ENCODE assay signal across 8 mouse cellular contexts in the genomic region with DNA sequence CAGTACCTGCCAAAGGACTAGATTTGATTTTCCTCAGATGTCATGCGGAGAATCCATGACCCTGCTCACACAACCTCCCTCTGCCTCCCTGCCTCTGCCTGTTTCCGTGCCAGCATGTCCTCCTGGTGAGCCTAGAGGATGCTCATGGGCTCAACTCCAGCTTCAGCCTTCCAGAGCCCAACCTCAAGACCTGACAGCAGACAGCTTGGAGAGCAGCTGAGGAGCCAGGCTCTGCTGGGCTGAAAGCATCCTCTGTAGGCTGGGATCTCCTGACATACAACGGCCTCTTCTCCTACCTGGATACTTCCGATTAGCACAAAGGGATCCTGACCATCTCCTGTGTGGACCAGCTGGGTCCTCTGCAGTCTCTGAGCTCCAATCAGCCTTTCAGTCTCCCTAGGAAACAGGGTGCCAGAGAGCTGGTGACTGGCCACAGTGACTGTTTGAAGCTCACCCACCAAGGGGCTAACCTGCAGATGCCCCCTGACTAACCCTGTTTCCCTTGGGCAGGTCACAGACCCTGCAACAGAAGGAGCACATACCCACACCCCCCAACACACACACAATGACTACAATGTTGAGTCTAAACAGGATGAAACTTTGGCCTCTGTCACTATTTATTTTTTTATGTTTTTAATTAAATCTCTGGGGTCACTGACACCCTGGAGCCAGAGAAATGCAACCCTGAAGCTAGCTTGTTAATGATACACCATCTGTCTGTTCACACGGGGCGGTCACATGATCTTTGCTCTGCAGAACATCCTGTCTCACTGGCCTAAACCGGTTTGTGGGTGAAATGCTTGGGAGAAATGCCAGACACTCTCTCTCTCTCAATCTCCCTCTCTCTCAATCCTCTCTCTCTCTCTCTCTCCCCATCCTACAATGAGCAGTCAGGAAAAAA.
DNase-seq lines count a peak whose midpoint lies in the region; ATAC-seq and TF ChIP-seq lines count a peak whose summit lies in the region.

No protein-coding gene starts in this region.

- peak; percentile 74 for TF ChIP-seq EP300 in stomach, postnatal 0 days (optimal IDR thresholded peaks at IDR 0.05)

- H3K27ac ChIP-seq in stomach, postnatal 0 days (replicated peaks): peak overlapping the region; percentile 77

- 0 out of 2 replicates have a peak overlapping the region, but pooled peaks have one; percentile 8 for H3K9ac ChIP-seq in stomach, postnatal 0 days (ENCODE audit: low read length)

- no peaks in the 10 kb centered on the region for H3K27me3 ChIP-seq in stomach, postnatal 0 days (ENCODE audit: control insufficient read depth, insufficient read depth, low read length)

- no peaks in the 10 kb centered on the region for H3K4me1 ChIP-seq in stomach, postnatal 0 days (replicated peaks; ENCODE audit: control insufficient read depth, insufficient read depth)

- H3K4me3 ChIP-seq in stomach, postnatal 0 days (ENCODE audit: low read depth, low read length): no peak overlapping the region

- H3K4me2 ChIP-seq in stomach, postnatal 0 days (replicated peaks; ENCODE audit: low read depth): no peak overlapping the region

- ATAC-seq in stomach, postnatal 0 days (ENCODE audit: low FRiP score, low TSS enrichment): peak; percentile 69; the same call in 1 of the 2 replicates

- 34% methylated on average over 7 of the region's 7 CpGs for WGBS in stomach, postnatal 0 days

- TF ChIP-seq CTCF in stomach, postnatal 0 days (IDR thresholded peaks at IDR 0.05; ENCODE audit: low read depth): no peak

- intact Hi-C loops in heart, postnatal 10 days (cut with DNase I): no loop called here

- peak; percentile 87 for DNase-seq in 3T3-L1 (ENCODE audit: low read depth, low spot score)
- DNase-seq in CD4-positive helper T cell, adult 2 months (ENCODE audit: low read depth, low spot score): peak; percentile 59
- DNase-seq in embryo, embryonic 10 days (ENCODE audit: low spot score): peak; percentile 81
- peak; percentile 56 to 60 for DNase-seq in heart, postnatal 10 days
- DNase-seq in kidney, postnatal 14 days: peak; percentile 92
- DNase-seq in lung, postnatal 36 days: peak; percentile 78
- DNase-seq in stomach, postnatal 0 days (ENCODE audit: low spot score): peak; percentile 40
- DNase-seq in urinary bladder, postnatal 4 days (ENCODE audit: low spot score in 2 of 2): no peak

- H3K9me3 ChIP-seq in stomach, postnatal 0 days (ENCODE audit: control insufficient read depth, low read length): no peaks in the 10 kb centered on the region

- H3K36me3 ChIP-seq in stomach, postnatal 0 days (ENCODE audit: control insufficient read depth, insufficient read depth, low read length): no peaks in the 10 kb centered on the region

Comparison
In these comparisons a context has a peak if more than half of its experiments do, and no peak if none do; other contexts are left out.
1. DNase-seq: peak in 3T3-L1 (single experiment), CD4-positive helper T cell, adult 2 months (single experiment), embryo, embryonic 10 days (single experiment), heart, postnatal 10 days (2 of 2), kidney, postnatal 14 days (single experiment), lung, postnatal 36 days (single experiment) and stomach, postnatal 0 days (single experiment); none in urinary bladder, postnatal 4 days (0 of 2).